Mouse (Mus musculus): ENCODE measurements at regions not wholly inside any gene's neighbourhood (a gene's known extent, or its start where the extent isn't known, plus 50 kb on each side); places are given as distances from the start of the nearest gene placed in this dataset.
"Not testable (repeated sequence)": the region's sequence is repeated elsewhere in the genome, so short reads cannot be mapped to it uniquely, and the experiment has no call there.

DNA sequence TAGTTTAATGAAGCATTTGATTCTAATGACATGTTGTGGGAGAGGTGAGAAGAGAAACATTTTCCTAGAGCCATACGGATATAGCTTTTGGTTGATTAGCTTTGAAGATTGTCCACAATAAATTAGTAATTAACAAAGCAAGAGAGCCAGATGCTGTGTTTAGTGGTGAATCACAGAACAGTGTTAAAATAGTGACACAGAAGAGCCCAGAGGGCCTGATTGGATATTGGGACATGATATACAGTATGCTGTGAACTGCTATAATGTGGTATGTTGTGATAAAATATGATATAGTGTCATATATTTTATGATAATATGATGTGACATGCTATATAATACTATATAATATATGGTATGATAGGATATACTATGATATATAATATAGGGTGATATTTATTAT is 243.7 kb upstream of the Ngly1 start:
- no peaks in the 10 kb centered on the region for H3K36me3 ChIP-seq (ENCODE audit: control insufficient read depth, insufficient read depth, low read length)
- H3K9ac ChIP-seq (ENCODE audit: low read depth, low read length) = no peak overlapping the region
- no peaks in the 10 kb centered on the region for H3K9me3 ChIP-seq (ENCODE audit: control insufficient read depth, low read length)
- 60% methylated on average over 1 of the region's 1 CpGs for WGBS
- no peak overlapping the region for H3K4me3 ChIP-seq (ENCODE audit: low read length)
- ATAC-seq = peak; percentile 37; the same call in 1 of the 2 replicates
- no peaks in the 10 kb centered on the region for H3K4me1 ChIP-seq (ENCODE audit: control insufficient read depth, insufficient read depth, low read depth, low read length)
- H3K4me2 ChIP-seq (ENCODE audit: low read length) = no peak overlapping the region
- no peak overlapping the region for H3K27ac ChIP-seq (ENCODE audit: low read depth, low read length)
- no peaks in the 10 kb centered on the region for H3K27me3 ChIP-seq (replicated peaks; ENCODE audit: control insufficient read depth, insufficient read depth, low read length)

GRCm38 (mm10) chr14:16006968-16007367 is 242.1 kb upstream of the Ngly1 start:
- no peak overlapping the region for H3K4me2 ChIP-seq (ENCODE audit: low read length)
- H3K9me3 ChIP-seq (ENCODE audit: control insufficient read depth, low read length) = no peaks in the 10 kb centered on the region
- H3K4me3 ChIP-seq (ENCODE audit: low read length) = no peak overlapping the region
- WGBS = 94% methylated on average over 2 of the region's 2 CpGs
- no peak for ATAC-seq
- no peak overlapping the region for H3K27ac ChIP-seq (ENCODE audit: low read depth, low read length)
- H3K4me1 ChIP-seq (ENCODE audit: control insufficient read depth, insufficient read depth, low read depth, low read length) = no peaks in the 10 kb centered on the region
- H3K9ac ChIP-seq (ENCODE audit: low read depth, low read length) = no peak overlapping the region
- no peaks in the 10 kb centered on the region for H3K36me3 ChIP-seq (ENCODE audit: control insufficient read depth, insufficient read depth, low read length)
- no peaks in the 10 kb centered on the region for H3K27me3 ChIP-seq (replicated peaks; ENCODE audit: control insufficient read depth, insufficient read depth, low read length)

DNA sequence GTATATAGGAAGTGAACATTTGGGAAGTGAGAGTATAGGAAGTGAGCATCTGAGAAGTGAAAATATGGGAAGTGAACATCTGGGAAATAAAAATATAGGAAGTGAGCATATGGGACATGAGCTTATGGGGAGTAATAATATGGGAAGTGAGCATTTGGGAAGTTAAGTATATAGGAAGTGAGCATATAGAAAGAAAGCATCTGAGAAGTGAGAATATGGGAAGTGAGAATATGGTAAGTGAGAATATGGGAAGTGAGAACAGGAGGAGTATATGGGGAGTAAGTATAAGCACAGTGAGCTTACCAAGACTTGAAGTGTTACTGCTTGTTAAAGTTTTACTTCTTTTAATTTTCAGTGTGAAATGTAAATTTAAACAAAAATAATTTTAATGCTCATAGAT is 239.3 kb upstream of the Ngly1 start:
- H3K9ac ChIP-seq (ENCODE audit: low read depth, low read length) = no peak overlapping the region
- no peak overlapping the region for H3K4me3 ChIP-seq (ENCODE audit: low read length)
- no peaks in the 10 kb centered on the region for H3K36me3 ChIP-seq (ENCODE audit: control insufficient read depth, insufficient read depth, low read length)
- H3K4me2 ChIP-seq (ENCODE audit: low read length) = no peak overlapping the region
- no peaks in the 10 kb centered on the region for H3K4me1 ChIP-seq (ENCODE audit: control insufficient read depth, insufficient read depth, low read depth, low read length)
- H3K9me3 ChIP-seq (ENCODE audit: control insufficient read depth, low read length) = no peaks in the 10 kb centered on the region
- H3K27me3 ChIP-seq (replicated peaks; ENCODE audit: control insufficient read depth, insufficient read depth, low read length) = no peaks in the 10 kb centered on the region
- ATAC-seq = no peak
- no peak overlapping the region for H3K27ac ChIP-seq (ENCODE audit: low read depth, low read length)

- H3K4me3 ChIP-seq (ENCODE audit: low read length) = no peak overlapping the region
- ATAC-seq = no peak
- no peak overlapping the region for H3K27ac ChIP-seq (ENCODE audit: low read depth, low read length)
- no peak overlapping the region for H3K9ac ChIP-seq (ENCODE audit: low read depth, low read length)
- no peaks in the 10 kb centered on the region for H3K9me3 ChIP-seq (ENCODE audit: control insufficient read depth, low read length)
- no peaks in the 10 kb centered on the region for H3K36me3 ChIP-seq (ENCODE audit: control insufficient read depth, insufficient read depth, low read length)
- H3K4me2 ChIP-seq (ENCODE audit: low read length) = no peak overlapping the region
- H3K27me3 ChIP-seq (replicated peaks; ENCODE audit: control insufficient read depth, insufficient read depth, low read length) = no peaks in the 10 kb centered on the region
- H3K4me1 ChIP-seq (ENCODE audit: control insufficient read depth, insufficient read depth, low read depth, low read length) = no peaks in the 10 kb centered on the region
These were observed 225.2 kb upstream of the Ngly1 start for GRCm38 (mm10) chr14:16023853-16024252.

- no peak for ATAC-seq
These were observed 211.3 kb upstream of the Ngly1 start for GRCm38 (mm10) chr14:16037771-16038170.

DNA sequence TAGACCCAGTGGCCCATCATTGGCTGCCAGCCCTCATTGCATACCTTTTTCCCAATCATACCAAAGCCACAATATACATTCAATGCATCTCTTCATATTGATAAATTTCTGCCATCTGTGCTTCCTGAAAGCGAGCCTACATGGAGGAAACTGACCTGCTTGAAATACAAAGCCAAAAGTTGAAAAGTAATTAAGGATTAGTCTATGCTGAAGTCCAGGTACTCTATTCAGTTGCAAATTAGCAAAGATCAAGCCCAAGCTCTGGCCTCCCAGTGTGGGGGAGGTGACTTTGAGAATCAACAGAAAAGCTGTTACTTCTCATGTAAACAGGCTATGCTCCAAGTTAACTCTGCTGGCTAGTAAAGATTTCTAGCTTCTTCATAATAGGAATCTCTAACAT is 210.7 kb upstream of the Ngly1 start:
- Histone ChIP-seq H3K27me3 (replicated peaks; ENCODE audit: control insufficient read depth, insufficient read depth, low read length) (no peaks in the 10 kb centered on the region), H3K9ac (ENCODE audit: low read depth, low read length) (no peak overlapping the region), H3K36me3 (ENCODE audit: control insufficient read depth, insufficient read depth, low read length) (no peaks in the 10 kb centered on the region), H3K4me2 (ENCODE audit: low read length) (no peak overlapping the region), H3K27ac (ENCODE audit: low read depth, low read length) (no peak overlapping the region), H3K4me3 (ENCODE audit: low read length) (no peak overlapping the region), H3K9me3 (ENCODE audit: control insufficient read depth, low read length) (no peaks in the 10 kb centered on the region), H3K4me1 (ENCODE audit: control insufficient read depth, insufficient read depth, low read depth, low read length) (no peaks in the 10 kb centered on the region)
- WGBS = 63% methylated on average over 1 of the region's 1 CpGs
- no peak for ATAC-seq

More at GRCm38 (mm10) chr14:16037771-16038170, 211.3 kb upstream of the Ngly1 start:
- H3K4me2 ChIP-seq (ENCODE audit: low read length) = no peak overlapping the region
- H3K36me3 ChIP-seq (ENCODE audit: control insufficient read depth, insufficient read depth, low read length) = no peaks in the 10 kb centered on the region
- no peaks in the 10 kb centered on the region for H3K27me3 ChIP-seq (replicated peaks; ENCODE audit: control insufficient read depth, insufficient read depth, low read length)
- H3K4me1 ChIP-seq (ENCODE audit: control insufficient read depth, insufficient read depth, low read depth, low read length) = no peaks in the 10 kb centered on the region
- no peak overlapping the region for H3K9ac ChIP-seq (ENCODE audit: low read depth, low read length)
- no peak overlapping the region for H3K27ac ChIP-seq (ENCODE audit: low read depth, low read length)
- H3K4me3 ChIP-seq (ENCODE audit: low read length) = no peak overlapping the region
- H3K9me3 ChIP-seq (ENCODE audit: control insufficient read depth, low read length) = no peaks in the 10 kb centered on the region

DNA sequence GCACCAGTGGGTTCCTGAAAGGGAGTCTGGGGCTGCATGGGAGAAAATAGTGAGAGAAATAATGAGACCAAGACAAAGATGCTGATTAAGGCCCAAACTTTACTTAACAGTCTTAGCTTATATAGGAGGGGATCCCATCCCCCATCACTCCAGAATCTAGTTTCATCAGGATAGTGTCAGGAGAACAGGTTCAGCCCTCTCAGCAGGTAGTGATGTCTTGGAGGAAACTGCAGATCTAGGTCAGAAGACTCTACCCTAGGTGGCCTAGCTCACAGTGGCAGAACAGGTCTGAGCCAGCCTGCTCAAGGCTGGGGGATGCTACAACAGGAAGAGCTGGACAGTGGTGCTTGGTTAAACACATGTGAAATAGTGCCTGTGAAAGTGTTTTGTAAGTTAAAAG is 204.6 kb upstream of the Ngly1 start:
- Histone ChIP-seq H3K9ac (ENCODE audit: low read depth, low read length) (no peak overlapping the region), H3K27ac (ENCODE audit: low read depth, low read length) (no peak overlapping the region), H3K27me3 (replicated peaks; ENCODE audit: control insufficient read depth, insufficient read depth, low read length) (no peaks in the 10 kb centered on the region), H3K4me2 (ENCODE audit: low read length) (no peak overlapping the region), H3K4me3 (ENCODE audit: low read length) (no peak overlapping the region), H3K9me3 (ENCODE audit: control insufficient read depth, low read length) (no peaks in the 10 kb centered on the region), H3K4me1 (ENCODE audit: control insufficient read depth, insufficient read depth, low read depth, low read length) (no peaks in the 10 kb centered on the region), H3K36me3 (ENCODE audit: control insufficient read depth, insufficient read depth, low read length) (no peaks in the 10 kb centered on the region)
- no peak for ATAC-seq

- WGBS = 97% methylated on average over 7 of the region's 12 CpGs
- not testable (repeated sequence) for H3K4me2 ChIP-seq (ENCODE audit: low read length); H3K4me1 ChIP-seq (ENCODE audit: control insufficient read depth, insufficient read depth, low read depth, low read length); H3K9ac ChIP-seq (ENCODE audit: low read depth, low read length); ATAC-seq; H3K4me3 ChIP-seq (ENCODE audit: low read length); H3K27me3 ChIP-seq (replicated peaks; ENCODE audit: control insufficient read depth, insufficient read depth, low read length); H3K36me3 ChIP-seq (ENCODE audit: control insufficient read depth, insufficient read depth, low read length); H3K27ac ChIP-seq (ENCODE audit: low read depth, low read length); H3K9me3 ChIP-seq (ENCODE audit: control insufficient read depth, low read length)
These were observed 176.5 kb upstream of the Ngly1 start for GRCm38 (mm10) chr14:16072534-16072933.

DNA sequence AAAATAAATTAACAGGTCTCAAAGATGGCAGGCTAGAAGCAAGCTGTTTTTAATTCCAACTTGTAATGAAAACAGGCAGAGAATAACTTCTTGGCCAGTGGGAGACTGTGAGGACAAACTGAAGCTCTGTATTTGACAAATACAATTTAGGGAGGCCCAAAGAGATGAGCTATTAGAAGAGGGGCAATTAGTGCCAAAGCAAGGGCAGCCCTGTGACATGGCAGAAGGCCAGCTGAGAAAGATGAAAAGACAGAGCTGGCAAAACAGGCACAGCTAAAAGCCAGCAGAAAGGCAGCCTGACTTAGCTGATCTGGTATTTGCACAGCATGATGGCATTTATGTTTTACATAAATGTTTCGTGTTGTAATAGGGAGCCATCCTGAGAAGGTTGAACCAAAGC is 175.0 kb upstream of the Ngly1 start:
- ATAC-seq = peak; percentile 67; the same call in 1 of the 2 replicates
- no peaks in the 10 kb centered on the region for H3K9me3 ChIP-seq (ENCODE audit: control insufficient read depth, low read length)
- H3K4me2 ChIP-seq (ENCODE audit: low read length) = no peak overlapping the region
- WGBS = 51% methylated on average over 1 of the region's 1 CpGs
- H3K4me3 ChIP-seq (ENCODE audit: low read length) = no peak overlapping the region
- no peaks in the 10 kb centered on the region for H3K4me1 ChIP-seq (ENCODE audit: control insufficient read depth, insufficient read depth, low read depth, low read length)
- no peaks in the 10 kb centered on the region for H3K36me3 ChIP-seq (ENCODE audit: control insufficient read depth, insufficient read depth, low read length)
- H3K27me3 ChIP-seq (replicated peaks; ENCODE audit: control insufficient read depth, insufficient read depth, low read length) = no peaks in the 10 kb centered on the region
- no peak overlapping the region for H3K27ac ChIP-seq (ENCODE audit: low read depth, low read length)
- no peak overlapping the region for H3K9ac ChIP-seq (ENCODE audit: low read depth, low read length)

- H3K9ac ChIP-seq (ENCODE audit: low read depth, low read length) = no peak overlapping the region
- H3K36me3 ChIP-seq (ENCODE audit: control insufficient read depth, insufficient read depth, low read length) = no peaks in the 10 kb centered on the region
- no peaks in the 10 kb centered on the region for H3K4me1 ChIP-seq (ENCODE audit: control insufficient read depth, insufficient read depth, low read depth, low read length)
- ATAC-seq = no peak
- no peak overlapping the region for H3K27ac ChIP-seq (ENCODE audit: low read depth, low read length)
- no peaks in the 10 kb centered on the region for H3K27me3 ChIP-seq (replicated peaks; ENCODE audit: control insufficient read depth, insufficient read depth, low read length)
- no peaks in the 10 kb centered on the region for H3K9me3 ChIP-seq (ENCODE audit: control insufficient read depth, low read length)
- H3K4me2 ChIP-seq (ENCODE audit: low read length) = no peak overlapping the region
- H3K4me3 ChIP-seq (ENCODE audit: low read length) = no peak overlapping the region
- WGBS = 100% methylated on average over 1 of the region's 1 CpGs
These were observed 170.0 kb upstream of the Ngly1 start for GRCm38 (mm10) chr14:16079096-16079495.
